Mouse (Mus musculus) C2C12 (cell line): ENCODE data around the gene Kctd2. TPM values are rescaled to one million over a fixed set of nuclear protein-coding genes. Genes with fewer than 3 reads are reported as not detected.

Experiments used
- H3K27me3 ChIP-seq: one replicate; pipeline ENCODE4 v1.6.1; 2011; ENCODE audit not compliant: control insufficient read depth, insufficient read depth, insufficient read length
- H3K36me3 ChIP-seq: one replicate; pipeline ENCODE4 v1.6.1; 2011; ENCODE audit not compliant: control insufficient read depth, insufficient read depth
- H3K4me3 ChIP-seq: one replicate; pipeline ENCODE4 v1.5.1; 2011; ENCODE audit warnings: mild to moderate bottlenecking, control low read depth; ENCODE audit not compliant: poor library complexity, insufficient read depth, severe bottlenecking
- H3K79me2 ChIP-seq: one replicate; pipeline ENCODE4 v1.6.1; 2011; ENCODE audit not compliant: control insufficient read depth, insufficient read depth
- H3K79me3 ChIP-seq: one replicate; pipeline ENCODE4 v1.6.1; 2011; ENCODE audit warnings: low read depth, control low read depth
- H3ac ChIP-seq: one replicate; pipeline ENCODE3; 2011; ENCODE audit warnings: low read depth; ENCODE audit not compliant: control insufficient read depth, insufficient read length
- CEBPB ChIP-seq: IDR thresholded peaks from one replicate; pipeline ENCODE4 v1.6.1; 2011; ENCODE audit warnings: low read depth, mild to moderate bottlenecking, control low read depth, moderate library complexity
- CTCF ChIP-seq: IDR thresholded peaks from one replicate; pipeline ENCODE4 v1.5.1; 2011; ENCODE audit not compliant: control insufficient read depth, insufficient read depth, insufficient read length
- FOSL1 ChIP-seq: IDR thresholded peaks from one replicate; pipeline ENCODE4 v1.8.0; 2011; ENCODE audit warnings: mild to moderate bottlenecking, low read length; ENCODE audit not compliant: poor library complexity, insufficient read depth, severe bottlenecking
- MAX ChIP-seq: IDR thresholded peaks from one replicate; pipeline ENCODE4 v1.6.1; 2011; ENCODE audit warnings: mild to moderate bottlenecking, control low read depth
- MYOD1 ChIP-seq: IDR thresholded peaks from one replicate; pipeline ENCODE4 v1.6.1; 2011; ENCODE audit warnings: low read depth; ENCODE audit not compliant: control insufficient read depth, insufficient read length
- MYOG ChIP-seq: IDR thresholded peaks from one replicate; pipeline ENCODE4 v1.6.1; 2011; ENCODE audit not compliant: control insufficient read depth, insufficient read length; ENCODE audit errors: extremely low read depth
- USF1 ChIP-seq: IDR thresholded peaks from one replicate; pipeline ENCODE4 v1.6.1; 2011; ENCODE audit warnings: low read depth, mild to moderate bottlenecking, control low read depth, moderate library complexity
- microRNA-seq: library from miRNA; unstranded; fragments of <30 nt; microRNA quantifications from one replicate; pipeline ENCODE4, GENCODE M21; 2019; ENCODE audit warnings: borderline microRNAs expressed
- polyA plus RNA-seq: library from polyadenylated mRNA; unstranded; fragments of >200 nt; fragmentation: generic; extraction: Trizol; gene quantifications from one replicate; pipeline ENCODE4 v1.2.1, GENCODE M21; 2012; ENCODE audit warnings: missing spikeins

The Kctd2 gene
- polyA plus RNA-seq, 1 experiment = 26.7 TPM

DNA sequence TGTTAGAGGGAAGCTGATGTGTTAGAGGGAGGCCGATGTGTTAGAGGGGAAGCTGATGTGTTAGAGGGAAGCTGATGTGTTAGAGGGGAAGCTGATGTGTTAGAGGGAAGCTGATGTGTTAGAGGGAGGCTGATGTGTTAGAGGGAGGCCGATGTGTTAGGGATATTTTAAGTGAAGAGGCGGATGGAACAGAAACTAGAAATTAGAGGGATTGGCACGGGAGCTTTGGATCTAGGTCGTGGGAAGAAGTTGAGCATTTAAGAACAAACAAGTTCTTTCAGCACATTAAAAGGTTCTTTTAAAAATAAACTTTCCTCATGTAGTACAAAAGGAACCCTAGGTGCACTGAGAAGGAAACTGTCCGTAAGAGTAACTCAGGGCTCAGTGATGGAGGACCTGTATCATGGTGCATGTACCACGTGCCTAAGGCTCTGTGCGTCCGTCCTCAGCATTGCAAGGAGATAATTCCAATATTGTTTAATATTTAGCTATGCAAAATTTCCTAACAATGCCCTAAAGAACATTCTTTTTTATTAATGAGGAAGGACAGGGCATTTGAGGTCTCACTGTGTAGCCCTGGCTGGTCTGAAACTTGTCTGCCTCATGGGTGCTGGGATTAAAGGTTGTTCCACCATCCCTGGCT, 58.5 kb downstream of the Kctd2 start:
- H3K27me3 ChIP-seq = no peaks in the 10 kb centered on the region
- H3K79me3 ChIP-seq = peaks cover 4% of the 10 kb centered on the region
- TF ChIP-seq FOSL1 = no peak
- TF ChIP-seq MYOD1 = no peak
- TF ChIP-seq MAX = no peak
- no peak for TF ChIP-seq USF1
- no peak for TF ChIP-seq CEBPB
- no peak for TF ChIP-seq CTCF
- TF ChIP-seq MYOG = no peak
- H3K79me2 ChIP-seq = peaks cover 22% of the 10 kb centered on the region
- no peak overlapping the region for H3K4me3 ChIP-seq
- no peaks in the 10 kb centered on the region for H3K36me3 ChIP-seq
- no peak overlapping the region for H3ac ChIP-seq

Small RNA genes lying within 50 kb of the gene (microRNA-seq; reads per million reads assigned to microRNA genes)
- not detected for gene Mir3968

Other genes starting within 250 kb of the Kctd2 start
- gene Tmem104, start 232.6 kb upstream of the Kctd2 start, polyA plus RNA-seq = 6.6 TPM
- gene Nat9, start 232.3 kb upstream of the Kctd2 start, polyA plus RNA-seq = 9.1 TPM
- not detected for gene Grin2c, start 152.9 kb upstream of the Kctd2 start, polyA plus RNA-seq
- gene Fdxr, start 143.1 kb upstream of the Kctd2 start, polyA plus RNA-seq = 10.7 TPM
- gene Fads6, start 122.5 kb upstream of the Kctd2 start, polyA plus RNA-seq = 0.21 TPM
- not detected for gene Otop2, start 113.0 kb upstream of the Kctd2 start, polyA plus RNA-seq
- gene Ush1g, start 98.1 kb upstream of the Kctd2 start, polyA plus RNA-seq = 0.01 TPM
- not detected for gene Otop3, start 85.4 kb upstream of the Kctd2 start, polyA plus RNA-seq
- 14.4 TPM for gene Hid1, start 52.4 kb upstream of the Kctd2 start, polyA plus RNA-seq
- gene Cdr2l, start 38.2 kb upstream of the Kctd2 start, polyA plus RNA-seq = 23.2 TPM
- gene Mrpl58, start 16.4 kb upstream of the Kctd2 start, polyA plus RNA-seq = 186 TPM
- 530 TPM for gene Atp5h, start 166 bp upstream of the Kctd2 start, polyA plus RNA-seq
- not detected for gene Trim80, start 20.4 kb downstream of the Kctd2 start, polyA plus RNA-seq
- 0.07 TPM for gene Slc16a5, start 42.3 kb downstream of the Kctd2 start, polyA plus RNA-seq
- gene Armc7, start 55.5 kb downstream of the Kctd2 start, polyA plus RNA-seq = 5.4 TPM
- 109 TPM for gene Nt5c, start 71.7 kb downstream of the Kctd2 start, polyA plus RNA-seq
- 320 TPM for gene Jpt1, start 94.3 kb downstream of the Kctd2 start, polyA plus RNA-seq
- gene Sumo2, start 116.1 kb downstream of the Kctd2 start, polyA plus RNA-seq = 384 TPM
- 110 TPM for gene Nup85, start 144.3 kb downstream of the Kctd2 start, polyA plus RNA-seq
- 79.7 TPM for gene Mrps7, start 183.8 kb downstream of the Kctd2 start, polyA plus RNA-seq
- 16.0 TPM for gene Gga3, start 183.9 kb downstream of the Kctd2 start, polyA plus RNA-seq
- 13.4 TPM for gene Mif4gd, start 192.8 kb downstream of the Kctd2 start, polyA plus RNA-seq
- gene Slc25a19, start 208.2 kb downstream of the Kctd2 start, polyA plus RNA-seq = 13.7 TPM